Mouse (Mus musculus) liver, embryonic 14.5 days (tissue): ENCODE data around the gene Sinhcaf. TPM values are rescaled to one million over a fixed set of nuclear protein-coding genes. Genes with fewer than 3 reads are reported as not detected.
"Not testable (repeated sequence)": the region's sequence is repeated elsewhere in the genome, so short reads cannot be mapped to it uniquely, and the experiment has no call there.

Experiments used
- ATAC-seq: fragments of 200-750 bp; cut with Nextera tagmentation; 2 replicates; pipeline ENCODE4 v1.8.0; 2017; ENCODE audit warnings: moderate number of reproducible peaks, mild to moderate bottlenecking, moderate library complexity; ENCODE audit not compliant: insufficient read depth
- DNase-seq, 3 experiments: peaks; one replicate each; pipeline ENCODE4 v3.0.0-alpha.2; 2012 to 2013; ENCODE audit warnings: low read depth in 3 of 3, low spot score in 3 of 3
- H3K27ac ChIP-seq: fragments of 300-500 bp; sonication (generic); 2 replicates; pipeline ENCODE4 v1.5.1; 2014; ENCODE audit warnings: moderate library complexity, mild to moderate bottlenecking, control low read depth, inconsistent platforms
- H3K27me3 ChIP-seq: fragments of 300-500 bp; sonication (generic); 2 replicates; pipeline ENCODE4 v1.6.1; 2014; ENCODE audit warnings: mild to moderate bottlenecking, low read length, moderate library complexity; ENCODE audit not compliant: control insufficient read depth, insufficient read depth
- H3K36me3 ChIP-seq: fragments of 300-500 bp; sonication (generic); replicated peaks from 2 replicates; pipeline ENCODE4 v1.6.1; 2014; ENCODE audit warnings: low read depth; ENCODE audit not compliant: control insufficient read depth, insufficient read depth
- H3K4me1 ChIP-seq, 2 experiments: fragments of 200-500 bp in 1 of 2; fragments of 300-500 bp in 1 of 2; sonication (generic) in 1 of 2; replicated peaks; 2 replicates each; pipeline ENCODE4 v1.6.1; 2012 to 2014; ENCODE audit warnings: antibody characterized with exemption in 1 of 2, inconsistent platforms in 1 of 2, low read length in 1 of 2; ENCODE audit not compliant: control insufficient read depth in 2 of 2, insufficient read depth in 2 of 2
- H3K4me2 ChIP-seq: fragments of 300-500 bp; sonication (generic); 2 replicates; pipeline ENCODE4 v1.6.1; 2014; ENCODE audit warnings: low read depth, mild to moderate bottlenecking, control low read depth, moderate library complexity
- H3K4me3 ChIP-seq, 2 experiments: fragments of 200-500 bp in 1 of 2; fragments of 300-500 bp in 1 of 2; sonication (generic) in 1 of 2; 2 replicates each; pipeline ENCODE4 v1.5.1; 2012 to 2014; ENCODE audit warnings: low read depth in 2 of 2, low read length in 2 of 2, mild to moderate bottlenecking in 2 of 2, control low read depth in 1 of 2, inconsistent platforms in 1 of 2, moderate library complexity in 1 of 2; ENCODE audit not compliant: insufficient read depth in 1 of 2
- H3K9ac ChIP-seq: fragments of 300-500 bp; sonication (generic); replicated peaks from 2 replicates; pipeline ENCODE4 v1.6.1; 2014; ENCODE audit warnings: mild to moderate bottlenecking, control low read depth, moderate library complexity
- H3K9me3 ChIP-seq: fragments of 300-500 bp; sonication (generic); 2 replicates; pipeline ENCODE4 v1.6.1; 2016; ENCODE audit warnings: low read length, mixed read lengths; ENCODE audit not compliant: control insufficient read depth
- CTCF ChIP-seq: IDR thresholded peaks from 2 replicates; pipeline ENCODE4 v1.5.1; 2016; ENCODE audit warnings: antibody characterized with exemption, low read depth, control low read depth
- EP300 ChIP-seq: IDR thresholded peaks from 2 replicates; pipeline ENCODE4 v1.6.1; 2016; ENCODE audit warnings: antibody characterized with exemption, low read depth
- WGBS: fragments of 180-500 bp; shearing (Covaris S2); extraction: QIAGEN DNeasy Blood & Tissue Kit; methylation state at CpG from one replicate; pipeline ENCODE4 v1.1.7; 2014; ENCODE audit not compliant: insufficient replicate concordance; 5-methylcytosine and 5-hydroxymethylcytosine counted together
- polyA plus RNA-seq, 2 experiments: library from polyadenylated mRNA; depleted of rRNA in 1 of 2; stranded (reverse) in 1 of 2; unstranded in 1 of 2; fragments of >200 nt; fragmentation: Nextera tagmentation in 1 of 2; extraction: Ambion mirVana in 1 of 2; gene quantifications; 2 replicates each; pipeline versions ENCODE4 v1.2.1 to v1.2.3; 2012 to 2014

Gene Sinhcaf
- polyA plus RNA-seq, 2 experiments, result 7.5 to 15.1 TPM

- Histone ChIP-seq H3K36me3 (no peaks in the 10 kb centered on the region), H3K27ac (no peak overlapping the region), H3K4me2 (no peak overlapping the region), H3K9me3 (no peaks in the 10 kb centered on the region), H3K4me3 (no peak overlapping the region), H3K27me3 (no peaks in the 10 kb centered on the region), H3K9ac (no peak overlapping the region), H3K4me1 (no peaks in the 10 kb centered on the region)
- TF ChIP-seq EP300 (no peak), CTCF (no peak)
- no peak for DNase-seq
- WGBS, result 58% methylated on average over 6 of the region's 6 CpGs
- ATAC-seq, result no peak
Observed at GRCm38 (mm10) chr6:148991660-148992372, 45.5 kb upstream of the Sinhcaf start.

- H3K36me3 ChIP-seq, H3K9ac ChIP-seq, ATAC-seq, H3K27ac ChIP-seq, DNase-seq, H3K4me1 ChIP-seq, H3K4me2 ChIP-seq, H3K27me3 ChIP-seq, H3K4me3 ChIP-seq, H3K9me3 ChIP-seq: not testable (repeated sequence)
- 33% methylated on average over 1 of the region's 3 CpGs for WGBS
Observed at GRCm38 (mm10) chr6:148989792-148990491, 43.7 kb upstream of the Sinhcaf start.

GRCm38 (mm10) chr6:148986003-148986402 is 39.7 kb upstream of the Sinhcaf start:
- Histone ChIP-seq H3K4me1 (no peaks in the 10 kb centered on the region), H3K4me3 (no peak overlapping the region), H3K27ac (no peak overlapping the region), H3K36me3 (no peaks in the 10 kb centered on the region), H3K9me3 (no peaks in the 10 kb centered on the region), H3K4me2 (no peak overlapping the region), H3K27me3 (no peaks in the 10 kb centered on the region), H3K9ac (no peak overlapping the region)
- 58% methylated on average over 4 of the region's 4 CpGs for WGBS
- no peak for TF ChIP-seq CTCF
- no peak for TF ChIP-seq EP300
- no peak for DNase-seq
- ATAC-seq, result no peak; the same call in 1 of the 2 replicates

GRCm38 (mm10) chr6:148980495-148980894 is 34.2 kb upstream of the Sinhcaf start:
- no peak for DNase-seq
- H3K4me3 ChIP-seq, result no peak overlapping the region
- no peak overlapping the region for H3K9ac ChIP-seq
- H3K4me1 ChIP-seq, result no peaks in the 10 kb centered on the region
- H3K9me3 ChIP-seq, result no peaks in the 10 kb centered on the region
- TF ChIP-seq EP300, result no peak
- TF ChIP-seq CTCF, result no peak
- H3K4me2 ChIP-seq, result no peak overlapping the region
- ATAC-seq, result no peak
- H3K27me3 ChIP-seq, result no peaks in the 10 kb centered on the region
- no peaks in the 10 kb centered on the region for H3K36me3 ChIP-seq
- H3K27ac ChIP-seq, result no peak overlapping the region
- WGBS, result 35% methylated on average over 2 of the region's 3 CpGs

GRCm38 (mm10) chr6:148975096-148975495 is 28.8 kb upstream of the Sinhcaf start:
- Histone ChIP-seq H3K9me3 (no peaks in the 10 kb centered on the region), H3K4me3 (no peak overlapping the region), H3K27me3 (no peaks in the 10 kb centered on the region), H3K4me1 (peaks cover 0 to 7% of the 10 kb centered on the region in 2 experiments; a peak in 1 of 4 replicates), H3K27ac (no peak overlapping the region), H3K4me2 (no peak overlapping the region), H3K36me3 (no peaks in the 10 kb centered on the region), H3K9ac (no peak overlapping the region)
- ATAC-seq (no peak), DNase-seq (no peak)
- no peak for TF ChIP-seq EP300
- TF ChIP-seq CTCF, result no peak
- 63% methylated on average over 3 of the region's 3 CpGs for WGBS
